Mouse (Mus musculus): ENCODE measurements around the gene Gm10160. TPM values are rescaled to one million over a fixed set of nuclear protein-coding genes. Genes with fewer than 3 reads are reported as not detected.
A peak's percentile ranks its signal among the peaks of the same experiment; 100 is the strongest.
"Not testable (repeated sequence)": the region's sequence is repeated elsewhere in the genome, so short reads cannot be mapped to it uniquely, and the experiment has no call there.

Gene Gm10160
- polyA plus RNA-seq, 1 experiment from 2014 or later, result not detected

GRCm38 (mm10) chr7:81841439-81841838, 14.2 kb downstream of the Gm10160 start:
- peak; percentile 39 for DNase-seq (ENCODE audit: low spot score, missing footprints)
- Histone ChIP-seq H3K4me1 (ENCODE audit: control insufficient read depth, insufficient read depth, low read length) (no peaks in the 10 kb centered on the region), H3K9me3 (ENCODE audit: control insufficient read depth, low read length) (no peaks in the 10 kb centered on the region), H3K9ac (ENCODE audit: low read length) (no peak overlapping the region), H3K36me3 (ENCODE audit: control insufficient read depth, insufficient read depth, low read length) (no peaks in the 10 kb centered on the region), H3K4me2 (no peak overlapping the region), H3K27ac (ENCODE audit: low read depth, low read length) (no peak overlapping the region), H3K4me3 (ENCODE audit: low read depth, low read length) (no peak overlapping the region), H3K27me3 (ENCODE audit: control insufficient read depth, insufficient read depth, low read length) (no peaks in the 10 kb centered on the region)
- ATAC-seq (ENCODE audit: low FRiP score), result no peak
- 82% methylated on average over 6 of the region's 6 CpGs for WGBS

GRCm38 (mm10) chr7:81840661-81841181, 14.9 kb downstream of the Gm10160 start:
- DNase-seq (ENCODE audit: low spot score, missing footprints) (peak; percentile 73), ATAC-seq (ENCODE audit: low FRiP score) (no peak)
- Histone ChIP-seq H3K4me1 (ENCODE audit: control insufficient read depth, insufficient read depth, low read length) (no peaks in the 10 kb centered on the region), H3K36me3 (ENCODE audit: control insufficient read depth, insufficient read depth, low read length) (no peaks in the 10 kb centered on the region), H3K9me3 (ENCODE audit: control insufficient read depth, low read length) (no peaks in the 10 kb centered on the region), H3K27ac (ENCODE audit: low read depth, low read length) (no peak overlapping the region), H3K9ac (ENCODE audit: low read length) (no peak overlapping the region), H3K27me3 (ENCODE audit: control insufficient read depth, insufficient read depth, low read length) (no peaks in the 10 kb centered on the region), H3K4me2 (no peak overlapping the region), H3K4me3 (ENCODE audit: low read depth, low read length) (no peak overlapping the region)
- WGBS, result 70% methylated on average over 7 of the region's 7 CpGs

- no peaks in the 10 kb centered on the region for H3K36me3 ChIP-seq (ENCODE audit: control insufficient read depth, insufficient read depth, low read length)
- H3K9me3 ChIP-seq (ENCODE audit: control insufficient read depth, low read length), result no peaks in the 10 kb centered on the region
- ATAC-seq (ENCODE audit: low FRiP score) (no peak), DNase-seq (ENCODE audit: low spot score, missing footprints) (no peak)
- no peak overlapping the region for H3K4me2 ChIP-seq
- WGBS, result 67% methylated on average over 6 of the region's 6 CpGs
- no peak overlapping the region for H3K4me3 ChIP-seq (ENCODE audit: low read depth, low read length)
- H3K27ac ChIP-seq (ENCODE audit: low read depth, low read length), result no peak overlapping the region
- no peaks in the 10 kb centered on the region for H3K4me1 ChIP-seq (ENCODE audit: control insufficient read depth, insufficient read depth, low read length)
- no peaks in the 10 kb centered on the region for H3K27me3 ChIP-seq (ENCODE audit: control insufficient read depth, insufficient read depth, low read length)
- no peak overlapping the region for H3K9ac ChIP-seq (ENCODE audit: low read length)
Observed at GRCm38 (mm10) chr7:81839746-81840145, 15.8 kb downstream of the Gm10160 start.

- H3K27me3 ChIP-seq (ENCODE audit: control insufficient read depth, insufficient read depth, low read length); H3K4me3 ChIP-seq (ENCODE audit: low read depth, low read length); H3K4me1 ChIP-seq (ENCODE audit: control insufficient read depth, insufficient read depth, low read length); H3K9ac ChIP-seq (ENCODE audit: low read length); H3K27ac ChIP-seq (ENCODE audit: low read depth, low read length); H3K9me3 ChIP-seq (ENCODE audit: control insufficient read depth, low read length); H3K36me3 ChIP-seq (ENCODE audit: control insufficient read depth, insufficient read depth, low read length); ATAC-seq (ENCODE audit: low FRiP score); H3K4me2 ChIP-seq; DNase-seq (ENCODE audit: low spot score, missing footprints): not testable (repeated sequence)
- 85% methylated on average over 5 of the region's 5 CpGs for WGBS
Observed at GRCm38 (mm10) chr7:81837771-81838170, 17.8 kb downstream of the Gm10160 start.

GRCm38 (mm10) chr7:81835430-81835829, 20.2 kb downstream of the Gm10160 start:
- Histone ChIP-seq H3K27ac (ENCODE audit: low read depth, low read length) (no peak overlapping the region), H3K4me2 (no peak overlapping the region), H3K4me3 (ENCODE audit: low read depth, low read length) (no peak overlapping the region), H3K36me3 (ENCODE audit: control insufficient read depth, insufficient read depth, low read length) (no peaks in the 10 kb centered on the region), H3K4me1 (ENCODE audit: control insufficient read depth, insufficient read depth, low read length) (no peaks in the 10 kb centered on the region), H3K9ac (ENCODE audit: low read length) (no peak overlapping the region), H3K9me3 (ENCODE audit: control insufficient read depth, low read length) (no peaks in the 10 kb centered on the region), H3K27me3 (ENCODE audit: control insufficient read depth, insufficient read depth, low read length) (no peaks in the 10 kb centered on the region)
- ATAC-seq (ENCODE audit: low FRiP score), result no peak
- 87% methylated on average over 5 of the region's 5 CpGs for WGBS
- DNase-seq (ENCODE audit: low spot score, missing footprints), result no peak

GRCm38 (mm10) chr7:81834847-81835246, 20.7 kb downstream of the Gm10160 start:
- DNase-seq (ENCODE audit: low spot score, missing footprints) (peak; percentile 56), ATAC-seq (ENCODE audit: low FRiP score) (no peak)
- H3K27ac ChIP-seq (ENCODE audit: low read depth, low read length), result no peak overlapping the region

GRCm38 (mm10) chr7:81829379-81829894, 26.2 kb downstream of the Gm10160 start, which contains the start of gene Btbd1:
Btbd1 (minus strand) TSS chr7:81829431.
- DNase-seq (ENCODE audit: low spot score, missing footprints), result peak; percentile 99
- H3K36me3 ChIP-seq (ENCODE audit: control insufficient read depth, insufficient read depth, low read length), result no peaks in the 10 kb centered on the region
- H3K4me1 ChIP-seq (ENCODE audit: control insufficient read depth, insufficient read depth, low read length), result peaks cover 17% of the 10 kb centered on the region
- H3K27ac ChIP-seq (ENCODE audit: low read depth, low read length), result peak within 1 kb of the TSS; percentile 90
- no peaks in the 10 kb centered on the region for H3K27me3 ChIP-seq (ENCODE audit: control insufficient read depth, insufficient read depth, low read length)
- WGBS, result under 1% methylated on average over 33 of the region's 58 CpGs
- H3K4me3 ChIP-seq (ENCODE audit: low read depth, low read length), result peak within 1 kb of the TSS; percentile 77
- H3K9ac ChIP-seq (ENCODE audit: low read length), result peak within 1 kb of the TSS; percentile 83
- ATAC-seq (ENCODE audit: low FRiP score), result peak; percentile 94
- H3K4me2 ChIP-seq, result peak within 1 kb of the TSS; percentile 54
- no peaks in the 10 kb centered on the region for H3K9me3 ChIP-seq (ENCODE audit: control insufficient read depth, low read length)

More at GRCm38 (mm10) chr7:81834847-81835246, 20.7 kb downstream of the Gm10160 start:
- Histone ChIP-seq H3K27me3 (ENCODE audit: control insufficient read depth, insufficient read depth, low read length) (no peaks in the 10 kb centered on the region), H3K9me3 (ENCODE audit: control insufficient read depth, low read length) (no peaks in the 10 kb centered on the region), H3K4me3 (ENCODE audit: low read depth, low read length) (no peak overlapping the region), H3K9ac (ENCODE audit: low read length) (no peak overlapping the region), H3K4me1 (ENCODE audit: control insufficient read depth, insufficient read depth, low read length) (peaks cover under 1% of the 10 kb centered on the region; the same call in 1 of the 2 replicates), H3K36me3 (ENCODE audit: control insufficient read depth, insufficient read depth, low read length) (no peaks in the 10 kb centered on the region), H3K4me2 (no peak overlapping the region)

- peak overlapping the region; percentile 54 for H3K4me2 ChIP-seq
- peak overlapping the region; percentile 83 for H3K9ac ChIP-seq (ENCODE audit: low read length)
- no peaks in the 10 kb centered on the region for H3K9me3 ChIP-seq (ENCODE audit: control insufficient read depth, low read length)
- peak overlapping the region; percentile 90 for H3K27ac ChIP-seq (ENCODE audit: low read depth, low read length)
- H3K36me3 ChIP-seq (ENCODE audit: control insufficient read depth, insufficient read depth, low read length), result no peaks in the 10 kb centered on the region
- peak overlapping the region; percentile 77 for H3K4me3 ChIP-seq (ENCODE audit: low read depth, low read length)
- H3K27me3 ChIP-seq (ENCODE audit: control insufficient read depth, insufficient read depth, low read length), result no peaks in the 10 kb centered on the region
- DNase-seq (ENCODE audit: low spot score, missing footprints), result peak; percentile 95
- under 1% methylated on average over 81 of the region's 91 CpGs for WGBS
- ATAC-seq (ENCODE audit: low FRiP score), result peak; percentile 82
- H3K4me1 ChIP-seq (ENCODE audit: control insufficient read depth, insufficient read depth, low read length), result peaks cover 17% of the 10 kb centered on the region
Observed at GRCm38 (mm10) chr7:81828681-81829378, 26.8 kb downstream of the Gm10160 start.
